Mouse (Mus musculus): ENCODE measurements at regions not wholly inside any gene's neighbourhood (a gene's known extent, or its start where the extent isn't known, plus 50 kb on each side); places are given as distances from the start of the nearest gene placed in this dataset.
A peak's percentile ranks its signal among the peaks of the same experiment; 100 is the strongest.

- no peak for DNase-seq (ENCODE audit: low spot score)
- intact Hi-C loops (cut with DNase I) = loop anchor here (5.0 kb wide), 2 partner anchors 294 to 359 kb away; no protein-coding TSS in a partner anchor
Measured at GRCm38 (mm10) chr13:37468304-37469178, 123.5 kb downstream of the Ly86 start.

- no peak for DNase-seq (ENCODE audit: low spot score)
- intact Hi-C loops (cut with DNase I) = no loop called here
Measured at GRCm38 (mm10) chr13:37470230-37470907, 125.4 kb downstream of the Ly86 start.

GRCm38 (mm10) chr13:37473359-37473758 lies 128.4 kb downstream of the Ly86 start:
- DNase-seq (ENCODE audit: low spot score) = no peak
- intact Hi-C loops (cut with DNase I) = no loop called here

GRCm38 (mm10) chr13:37475804-37476203 lies 130.8 kb downstream of the Ly86 start:
- no peak for DNase-seq (ENCODE audit: low spot score)
- intact Hi-C loops (cut with DNase I) = no loop called here

GRCm38 (mm10) chr13:37476256-37477053 lies 131.4 kb downstream of the Ly86 start:
- intact Hi-C loops (cut with DNase I) = no loop called here
- DNase-seq (ENCODE audit: low spot score) = peak; percentile 41

GRCm38 (mm10) chr13:37477342-37477741 lies 132.3 kb downstream of the Ly86 start:
- no peak for DNase-seq (ENCODE audit: low spot score)
- intact Hi-C loops (cut with DNase I) = no loop called here

- DNase-seq (ENCODE audit: low spot score) = no peak
- intact Hi-C loops (cut with DNase I) = no loop called here
Measured at GRCm38 (mm10) chr13:37477749-37478548, 132.9 kb downstream of the Ly86 start.

- no peak for DNase-seq (ENCODE audit: low spot score)
- intact Hi-C loops (cut with DNase I) = no loop called here
Measured at GRCm38 (mm10) chr13:37479182-37479691, 134.2 kb downstream of the Ly86 start.

GRCm38 (mm10) chr13:37481514-37481913 lies 136.5 kb downstream of the Ly86 start:
- DNase-seq (ENCODE audit: low spot score) = no peak
- intact Hi-C loops (cut with DNase I) = loop anchor here (5.0 kb wide), 1 partner anchor 44 kb away; no protein-coding TSS in a partner anchor

- intact Hi-C loops (cut with DNase I) = loop anchor here (2.0 to 5.0 kb wide), 2 partner anchors 33 to 45 kb away; no protein-coding TSS in a partner anchor
- peak; percentile 55 for DNase-seq (ENCODE audit: low spot score)
Measured at GRCm38 (mm10) chr13:37482038-37482437, 137.0 kb downstream of the Ly86 start.

- DNase-seq (ENCODE audit: low spot score) = peak; percentile 57
- intact Hi-C loops (cut with DNase I) = loop anchor here (2.0 to 5.0 kb wide), 2 partner anchors 32 to 45 kb away; no protein-coding TSS in a partner anchor
Measured at GRCm38 (mm10) chr13:37482589-37482988, 137.6 kb downstream of the Ly86 start.

GRCm38 (mm10) chr13:37483010-37483855 lies 138.2 kb downstream of the Ly86 start:
- DNase-seq (ENCODE audit: low spot score) = peak; percentile 33
- intact Hi-C loops (cut with DNase I) = loop anchor here (2.0 to 5.0 kb wide), 2 partner anchors 32 to 46 kb away; no protein-coding TSS in a partner anchor

GRCm38 (mm10) chr13:37484631-37485030 lies 139.6 kb downstream of the Ly86 start:
- DNase-seq (ENCODE audit: low spot score) = no peak
- intact Hi-C loops (cut with DNase I) = loop anchor here (2.0 to 5.0 kb wide), 4 partner anchors 24 to 133 kb away; no protein-coding TSS in a partner anchor

- DNase-seq (ENCODE audit: low spot score) = no peak
- intact Hi-C loops (cut with DNase I) = no loop called here
Measured at GRCm38 (mm10) chr13:37492115-37493001, 147.3 kb downstream of the Ly86 start.

GRCm38 (mm10) chr13:37493331-37493730 lies 148.3 kb downstream of the Ly86 start:
- intact Hi-C loops (cut with DNase I) = no loop called here
- DNase-seq (ENCODE audit: low spot score) = no peak

- DNase-seq (ENCODE audit: low spot score) = no peak
- intact Hi-C loops (cut with DNase I) = no loop called here
Measured at GRCm38 (mm10) chr13:37495272-37495932, 150.4 kb downstream of the Ly86 start.

GRCm38 (mm10) chr13:37497986-37498385 lies 153.0 kb downstream of the Ly86 start:
- no peak for DNase-seq (ENCODE audit: low spot score)
- intact Hi-C loops (cut with DNase I) = no loop called here
